Mouse (Mus musculus) gastrocnemius, adult 8-10 months (tissue): Measurements from ENCODE around the gene Trim10. TPM values are rescaled to one million over a fixed set of nuclear protein-coding genes. Genes with fewer than 3 reads are reported as not detected.

Source experiments
- DNase-seq, 2 experiments: peaks; one replicate each; pipeline ENCODE4 v3.0.0; 2022; ENCODE audit warnings: low spot score in 2 of 2
- total RNA-seq, 4 experiments: library from RNA; stranded (reverse); gene quantifications; 2 replicates each; pipeline ENCODE4 v1.2.4; 2022

Gene Trim10
- total RNA-seq, 4 experiments from 2014 or later = not detected

GRCm38 (mm10) chr17:36909802-36910201 is 40.4 kb downstream of the Trim10 start:
- DNase-seq = no peak

- DNase-seq = no peak
Observed at GRCm38 (mm10) chr17:36912031-36912430, 42.7 kb downstream of the Trim10 start.

- DNase-seq = peak; percentile 19 to 40
Observed at GRCm38 (mm10) chr17:36914108-36914507, 44.7 kb downstream of the Trim10 start.

DNA sequence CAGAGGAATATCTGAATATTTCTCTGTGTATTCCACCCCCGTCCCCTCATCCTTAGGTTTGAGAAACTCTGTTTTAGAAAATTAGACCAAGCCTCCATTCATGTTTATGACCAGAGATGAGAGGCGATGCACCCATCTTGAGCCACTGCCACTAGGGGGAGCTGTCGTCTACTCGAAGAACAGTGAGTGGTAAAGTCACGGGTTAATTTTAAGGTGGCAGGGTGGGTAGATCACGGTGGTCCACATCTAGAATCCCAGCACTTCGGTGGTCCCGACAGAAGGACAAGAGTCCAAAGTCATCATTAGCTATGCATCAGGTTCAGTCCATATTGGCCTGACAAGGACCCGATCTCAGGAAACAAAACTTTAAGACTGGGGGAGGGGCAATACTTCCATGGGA is 45.7 kb downstream of the Trim10 start:
- DNase-seq = peak in 1 of 2 experiments; percentile 18

- DNase-seq = no peak
Observed at GRCm38 (mm10) chr17:36920239-36920638, 50.9 kb downstream of the Trim10 start.

DNA sequence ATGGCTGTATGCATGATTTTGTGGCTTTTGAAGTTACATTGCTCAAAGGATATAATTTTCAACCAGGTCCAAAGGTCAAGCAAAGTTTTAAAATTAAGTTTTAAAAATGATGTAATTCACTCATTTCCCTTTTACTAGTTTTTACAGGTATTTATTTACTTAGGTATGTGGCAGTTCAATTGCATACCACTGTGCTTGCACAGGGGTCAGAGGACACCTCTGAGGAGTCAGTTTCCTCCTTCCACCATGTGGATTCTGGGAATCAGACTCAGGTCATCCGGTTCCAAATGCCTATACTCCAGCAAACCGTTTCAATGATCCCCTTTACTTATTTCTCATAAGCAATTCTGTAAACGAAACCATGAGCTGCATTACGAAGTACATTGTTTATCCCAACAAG is 53.3 kb downstream of the Trim10 start:
- DNase-seq = no peak

DNA sequence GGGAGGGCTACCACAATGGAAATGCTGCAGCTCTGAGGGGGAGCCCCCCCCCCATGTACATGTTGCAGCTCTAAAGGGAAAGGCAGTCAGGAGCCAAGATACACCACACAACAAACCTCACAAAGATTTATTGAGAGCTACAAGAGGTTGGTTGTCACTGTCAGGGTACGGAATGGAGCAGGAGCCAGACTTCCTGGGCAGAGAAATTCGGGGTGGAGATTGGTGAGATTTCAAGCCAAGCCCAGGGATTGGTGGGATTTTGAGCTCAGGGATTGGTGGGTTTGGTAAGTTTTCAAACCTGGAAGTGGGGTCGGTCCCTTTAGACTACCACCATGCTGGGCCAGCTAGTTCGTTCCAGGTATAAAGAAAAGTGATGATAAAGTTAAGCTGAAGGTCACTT is 54.1 kb downstream of the Trim10 start:
- DNase-seq = no peak

Other genes with a start within 250 kb of the Trim10 start
- not detected for gene H2-M9, start 226.9 kb upstream of the Trim10 start, total RNA-seq
- gene H2-M1, start 197.4 kb upstream of the Trim10 start, total RNA-seq = not detected
- not detected for gene H2-M10.5, start 96.7 kb upstream of the Trim10 start, total RNA-seq
- not detected for gene H2-M10.6, start 57.4 kb upstream of the Trim10 start, total RNA-seq
- 10 to 100 TPM; 17.3 to 19.3 (median 18.6) TPM for gene Trim26, start 32.4 kb upstream of the Trim10 start, total RNA-seq
- gene Trim15, start 2.4 kb upstream of the Trim10 start, total RNA-seq = not detected
- not detected for gene Trim40, start 20.5 kb downstream of the Trim10 start, total RNA-seq
- not detected for gene Trim31, start 28.5 kb downstream of the Trim10 start, total RNA-seq
- gene Rnf39, start 73.3 kb downstream of the Trim10 start, total RNA-seq = 1 to 10 TPM in 1 of 4 experiments, under 1 TPM in 2, not detected in 1; 0.18 to 1.1 (median 0.75) TPM
- 10 to 100 TPM; 53.7 to 69.7 (median 62.4) TPM for gene Ppp1r11, start 82.2 kb downstream of the Trim10 start, total RNA-seq
- gene Znrd1, start 89.0 kb downstream of the Trim10 start, total RNA-seq = 10 to 100 TPM; 17.7 to 22.3 (median 20.0) TPM
- 10 to 100 TPM; 17.9 to 22.6 (median 20.6) TPM for gene Znrd1as, start 89.0 kb downstream of the Trim10 start, total RNA-seq
- not detected for gene 2410137M14Rik, start 111.7 kb downstream of the Trim10 start, total RNA-seq
- not detected for gene H2-M5, start 120.0 kb downstream of the Trim10 start, total RNA-seq
- under 1 TPM in 3 of 4 experiments, not detected in 1; 0.12 to 0.38 (median 0.27) TPM for gene Zfp57, start 131.6 kb downstream of the Trim10 start, total RNA-seq
- not detected for gene Mog, start 153.8 kb downstream of the Trim10 start, total RNA-seq
- gene Gabbr1, start 176.4 kb downstream of the Trim10 start, total RNA-seq = 1 to 10 TPM; 3.1 to 6.8 (median 6.4) TPM
- not detected for gene Olfr90, start 218.9 kb downstream of the Trim10 start, total RNA-seq
- gene Olfr91, start 228.7 kb downstream of the Trim10 start, total RNA-seq = not detected